Mouse (Mus musculus) myocyte (in vitro differentiated cells): Measurements from ENCODE around the gene Ank3. TPM values are rescaled to one million over a fixed set of nuclear protein-coding genes. Genes with fewer than 3 reads are reported as not detected.

Experiments used
- H3K27me3 ChIP-seq: one replicate; pipeline ENCODE4 v1.6.1; 2011; ENCODE audit not compliant: control insufficient read depth, insufficient read depth, insufficient read length
- H3K36me3 ChIP-seq: one replicate; pipeline ENCODE4 v1.6.1; 2011; ENCODE audit not compliant: control insufficient read depth, insufficient read depth
- H3K4me2 ChIP-seq: one replicate; pipeline ENCODE4 v1.6.1; 2011; ENCODE audit warnings: low read depth, control low read depth
- H3K4me3 ChIP-seq: one replicate; pipeline ENCODE4 v1.5.1; 2011; ENCODE audit warnings: mild to moderate bottlenecking, control low read depth, moderate library complexity
- H3K79me2 ChIP-seq: one replicate; pipeline ENCODE4 v1.6.1; 2011; ENCODE audit not compliant: control insufficient read depth, insufficient read depth
- H3ac ChIP-seq: one replicate; pipeline ENCODE4 v1.6.1; 2011; ENCODE audit not compliant: control insufficient read depth, insufficient read length
- CEBPB ChIP-seq: IDR thresholded peaks from 2 replicates; pipeline ENCODE4 v1.6.1; 2011; ENCODE audit warnings: mild to moderate bottlenecking, moderate library complexity; ENCODE audit not compliant: poor library complexity, insufficient read depth, severe bottlenecking
- E2F4 ChIP-seq: IDR thresholded peaks from one replicate; pipeline ENCODE4 v1.6.1; 2011; ENCODE audit warnings: mild to moderate bottlenecking, control low read depth, moderate library complexity; ENCODE audit not compliant: insufficient read depth
- MAX ChIP-seq: IDR thresholded peaks from one replicate; pipeline ENCODE4 v1.6.1; 2011; ENCODE audit warnings: low read depth, mild to moderate bottlenecking, control low read depth
- MYOD1 ChIP-seq, 3 experiments: IDR thresholded peaks; one replicate each; pipeline ENCODE4 v1.6.1; 2011; ENCODE audit warnings: control low read depth in 2 of 3, low read depth in 2 of 3, mild to moderate bottlenecking in 2 of 3, moderate library complexity in 1 of 3; ENCODE audit not compliant: insufficient read length in 2 of 3, control insufficient read depth in 1 of 3
- MYOG ChIP-seq, 3 experiments: IDR thresholded peaks; one replicate each; pipeline ENCODE4 v1.6.1; 2011; ENCODE audit warnings: control low read depth in 2 of 3, low read depth in 2 of 3, mild to moderate bottlenecking in 2 of 3; ENCODE audit not compliant: insufficient read length in 2 of 3, control insufficient read depth in 1 of 3, insufficient read depth in 1 of 3
- POLR2A ChIP-seq: IDR thresholded peaks from one replicate; pipeline ENCODE4 v1.6.1; 2011; ENCODE audit warnings: low read depth, mild to moderate bottlenecking, control low read depth, moderate library complexity; ENCODE audit not compliant: insufficient read length
- POLR2AphosphoS2 ChIP-seq: IDR thresholded peaks from one replicate; pipeline ENCODE4 v1.6.1; 2011; ENCODE audit warnings: low read depth, control low read depth; ENCODE audit not compliant: insufficient read length
- REST ChIP-seq: IDR thresholded peaks from one replicate; pipeline ENCODE4 v1.6.1; 2011; ENCODE audit warnings: mild to moderate bottlenecking, control low read depth, moderate library complexity; ENCODE audit not compliant: insufficient read depth, insufficient read length
- SRF ChIP-seq: IDR thresholded peaks from one replicate; pipeline ENCODE4 v1.6.1; 2011; ENCODE audit warnings: low read depth; ENCODE audit not compliant: control insufficient read depth, insufficient read length
- TCF12 ChIP-seq: IDR thresholded peaks from one replicate; pipeline ENCODE4 v1.6.1; 2011; ENCODE audit warnings: mild to moderate bottlenecking, control low read depth; ENCODE audit not compliant: poor library complexity, insufficient read depth, severe bottlenecking
- TCF3 ChIP-seq: IDR thresholded peaks from one replicate; pipeline ENCODE4 v1.6.1; 2011; ENCODE audit warnings: low read depth, control low read depth; ENCODE audit not compliant: insufficient read length
- USF1 ChIP-seq: IDR thresholded peaks from one replicate; pipeline ENCODE4 v1.6.1; 2011; ENCODE audit warnings: low read depth, mild to moderate bottlenecking, control low read depth, moderate library complexity
- polyA plus RNA-seq: library from polyadenylated mRNA; unstranded; fragments of >200 nt; fragmentation: generic; extraction: Trizol; gene quantifications from one replicate; pipeline ENCODE4 v1.2.1, GENCODE M21; 2012; ENCODE audit warnings: missing spikeins

Ank3 gene
- polyA plus RNA-seq, 1 experiment = 5.5 TPM

DNA sequence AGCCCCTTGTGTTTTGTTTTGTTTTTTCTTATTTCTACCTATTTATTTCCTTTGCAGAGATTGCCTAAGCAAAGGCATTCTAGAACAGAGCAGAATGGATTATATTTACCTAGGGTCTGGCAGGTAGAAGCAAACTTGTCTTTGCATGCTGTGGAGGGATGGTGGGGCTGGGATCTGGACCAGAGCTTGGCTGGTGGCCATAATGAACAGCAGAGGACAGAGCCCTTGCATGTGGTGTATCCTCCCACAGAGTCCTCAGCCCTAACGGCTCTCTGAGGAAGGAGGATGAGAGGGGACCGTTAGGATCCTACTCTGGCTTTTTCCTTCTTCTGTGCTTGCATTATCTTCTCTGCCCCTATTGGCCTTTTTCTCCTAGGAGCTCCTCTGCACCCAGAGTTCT, 79.1 kb downstream of the Ank3 start:
- Histone ChIP-seq H3K4me3 (no peak overlapping the region), H3ac (no peak overlapping the region)
- no peak for TF ChIP-seq USF1
- TF ChIP-seq CEBPB = no peak
- no peak for TF ChIP-seq MAX
- no peak for TF ChIP-seq POLR2AphosphoS2
- no peak for TF ChIP-seq REST
- no peak for TF ChIP-seq E2F4
- no peak for TF ChIP-seq TCF3
- no peak for TF ChIP-seq POLR2A
- no peak for TF ChIP-seq TCF12
- TF ChIP-seq MYOD1 (IDR thresholded peaks at IDR 0.05; ENCODE audit: control insufficient read depth in 1 of 3, insufficient read length in 2 of 3, low read depth in 2 of 3) = no peak
- TF ChIP-seq MYOG (IDR thresholded peaks at IDR 0.05; ENCODE audit: control insufficient read depth in 1 of 3, insufficient read depth in 1 of 3, insufficient read length in 2 of 3, low read depth in 2 of 3) = no peak
- no peak for TF ChIP-seq SRF

DNA sequence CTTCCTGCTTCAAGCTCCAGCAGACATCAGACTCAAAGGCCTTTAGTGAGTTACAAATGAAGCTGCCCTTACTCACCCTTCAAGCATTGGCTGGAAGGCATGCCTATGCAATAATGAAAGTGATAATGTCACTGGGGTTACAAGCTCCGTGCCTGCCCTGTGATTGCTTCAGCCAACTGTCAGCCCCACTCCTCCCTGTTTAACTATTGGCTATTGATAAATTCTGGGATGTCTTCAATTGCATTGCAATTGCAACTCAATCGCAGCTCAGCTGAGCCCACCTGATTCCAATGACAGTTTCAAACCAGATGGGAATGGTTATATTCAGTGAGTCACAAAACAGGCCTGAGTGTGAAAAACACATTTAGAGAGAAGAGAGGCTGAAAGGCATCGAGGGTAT, 80.3 kb downstream of the Ank3 start:
- Histone ChIP-seq H3K36me3 (no peaks in the 10 kb centered on the region), H3K27me3 (no peaks in the 10 kb centered on the region), H3K79me2 (no peaks in the 10 kb centered on the region), H3K4me2 (no peak overlapping the region), H3K4me3 (no peak overlapping the region), H3ac (no peak overlapping the region)
- no peak for TF ChIP-seq TCF12
- 0 out of 2 replicates have a peak, but pooled peaks have one; percentile 26 for TF ChIP-seq CEBPB

More for the DNA sequence above, 79.1 kb downstream of the Ank3 start:
- H3K27me3 ChIP-seq = no peaks in the 10 kb centered on the region
- H3K79me2 ChIP-seq = no peaks in the 10 kb centered on the region
- H3K4me2 ChIP-seq = no peak overlapping the region
- H3K36me3 ChIP-seq = no peaks in the 10 kb centered on the region

GRCm38 (mm10) chr10:69485191-69485786, 86.7 kb downstream of the Ank3 start:
- Histone ChIP-seq H3K36me3 (no peaks in the 10 kb centered on the region), H3K79me2 (no peaks in the 10 kb centered on the region), H3ac (no peak overlapping the region), H3K27me3 (no peaks in the 10 kb centered on the region), H3K4me3 (no peak overlapping the region), H3K4me2 (no peak overlapping the region)
- TF ChIP-seq TCF3 (no peak), CEBPB (no peak), MAX (no peak)

GRCm38 (mm10) chr10:69490182-69490581, 91.6 kb downstream of the Ank3 start:
- H3K4me2 ChIP-seq = no peak overlapping the region
- H3K27me3 ChIP-seq = no peaks in the 10 kb centered on the region
- H3K79me2 ChIP-seq = no peaks in the 10 kb centered on the region
- H3ac ChIP-seq = no peak overlapping the region
- H3K4me3 ChIP-seq = no peak overlapping the region
- H3K36me3 ChIP-seq = no peaks in the 10 kb centered on the region
- TF ChIP-seq MYOD1 (IDR thresholded peaks at IDR 0.05; ENCODE audit: control insufficient read depth in 1 of 3, insufficient read length in 2 of 3, low read depth in 2 of 3) (no peak), REST (no peak), E2F4 (no peak), SRF (no peak), POLR2AphosphoS2 (no peak), TCF12 (no peak), MYOG (IDR thresholded peaks at IDR 0.05; ENCODE audit: control insufficient read depth in 1 of 3, insufficient read depth in 1 of 3, insufficient read length in 2 of 3, low read depth in 2 of 3) (no peak)

DNA sequence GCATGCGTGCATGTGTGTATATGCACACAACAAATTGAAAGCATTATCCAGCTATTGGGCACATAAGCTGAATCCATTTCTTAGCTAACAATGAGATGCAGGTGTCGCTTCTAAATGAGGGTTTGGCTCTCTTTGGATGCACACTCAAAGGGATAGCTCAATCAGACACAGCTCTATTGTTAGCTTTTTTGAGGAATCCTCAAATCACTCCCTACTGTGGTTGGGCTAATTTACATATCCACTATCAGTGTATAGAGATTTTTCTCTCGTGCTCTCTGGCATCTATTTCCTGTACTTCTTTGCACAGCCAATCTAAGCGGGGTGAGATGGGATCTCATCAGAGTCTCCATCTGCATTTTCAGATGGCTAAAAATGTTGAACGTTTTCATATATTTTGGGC, 93.4 kb downstream of the Ank3 start:
- no peak for TF ChIP-seq MAX
- no peak for TF ChIP-seq TCF3
- TF ChIP-seq MYOG (IDR thresholded peaks at IDR 0.05; ENCODE audit: control insufficient read depth in 1 of 3, insufficient read depth in 1 of 3, insufficient read length in 2 of 3, low read depth in 2 of 3) = no peak
- no peak for TF ChIP-seq TCF12
- Histone ChIP-seq H3K36me3 (no peaks in the 10 kb centered on the region), H3K79me2 (no peaks in the 10 kb centered on the region), H3K4me3 (no peak overlapping the region), H3K27me3 (no peaks in the 10 kb centered on the region), H3ac (no peak overlapping the region), H3K4me2 (no peak overlapping the region)

DNA sequence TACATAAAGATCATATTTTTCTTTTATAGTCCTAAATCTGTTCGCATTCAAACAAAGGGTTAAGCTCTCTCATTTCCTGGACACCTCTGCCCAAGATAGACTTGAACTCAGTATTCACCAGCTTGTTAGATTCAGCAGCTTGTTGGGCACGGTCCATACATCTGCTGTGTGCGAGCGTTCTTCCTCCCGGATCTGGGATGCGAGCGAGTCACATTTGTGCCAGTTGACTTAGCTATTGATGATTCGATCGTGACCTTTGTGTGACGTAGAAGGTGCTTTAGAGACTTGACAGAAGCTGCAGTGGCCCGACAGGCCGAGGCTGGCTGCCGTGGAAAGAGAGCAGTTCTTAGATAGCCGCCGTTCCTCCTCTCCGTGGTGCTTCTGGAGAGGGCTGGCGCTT, 98.8 kb downstream of the Ank3 start:
- no peaks in the 10 kb centered on the region for H3K27me3 ChIP-seq
- no peaks in the 10 kb centered on the region for H3K79me2 ChIP-seq
- no peak overlapping the region for H3K4me3 ChIP-seq
- TF ChIP-seq E2F4 (no peak), CEBPB (no peak), USF1 (no peak), MAX (no peak), SRF (no peak), POLR2A (no peak), POLR2AphosphoS2 (no peak), TCF12 (no peak), MYOD1 (IDR thresholded peaks at IDR 0.05; ENCODE audit: control insufficient read depth in 1 of 3, insufficient read length in 2 of 3, low read depth in 2 of 3) (no peak), TCF3 (no peak), REST (no peak), MYOG (IDR thresholded peaks at IDR 0.05; ENCODE audit: control insufficient read depth in 1 of 3, insufficient read depth in 1 of 3, insufficient read length in 2 of 3, low read depth in 2 of 3) (no peak)
- H3K4me2 ChIP-seq = no peak overlapping the region
- H3K36me3 ChIP-seq = no peaks in the 10 kb centered on the region
- H3ac ChIP-seq = no peak overlapping the region
